Mouse (Mus musculus) left cerebral cortex, adult 18-20 months (tissue): ENCODE data around the gene 2410002F23Rik. TPM values are rescaled to one million over a fixed set of nuclear protein-coding genes. Genes with fewer than 3 reads are reported as not detected.

Source experiments
- total RNA-seq, 2 experiments: library from RNA; stranded (reverse); gene quantifications; 2 replicates each; pipeline ENCODE4 v1.2.3; 2021

2410002F23Rik gene
- total RNA-seq, 2 experiments from 2014 or later: 68.6 to 71.1 TPM

Other genes starting within 250 kb of the 2410002F23Rik start
- not detected for gene Klk1b26, start 234.6 kb upstream of the 2410002F23Rik start, total RNA-seq
- not detected for gene Klk1b27, start 194.4 kb upstream of the 2410002F23Rik start, total RNA-seq
- not detected for gene Klk1b21, start 144.4 kb upstream of the 2410002F23Rik start, total RNA-seq
- not detected for gene Klk1b22, start 134.0 kb upstream of the 2410002F23Rik start, total RNA-seq
- not detected for gene Klk1b16, start 110.0 kb upstream of the 2410002F23Rik start, total RNA-seq
- not detected for gene Klk1b24, start 58.5 kb upstream of the 2410002F23Rik start, total RNA-seq
- not detected for gene Klk1b3, start 48.5 kb upstream of the 2410002F23Rik start, total RNA-seq
- gene Klk1b4, start 39.3 kb upstream of the 2410002F23Rik start, total RNA-seq: not detected
- gene Klk1b5, start 30.8 kb upstream of the 2410002F23Rik start, total RNA-seq: not detected
- not detected for gene Klk1, start 21.4 kb upstream of the 2410002F23Rik start, total RNA-seq
- not detected for gene Gm36864, start 10.5 kb upstream of the 2410002F23Rik start, total RNA-seq
- gene 1700028J19Rik, start within 50 bp of the 2410002F23Rik start, total RNA-seq: 1 to 10 TPM; 1.1 to 1.2 TPM
- not detected for gene Acp4, start 10.7 kb downstream of the 2410002F23Rik start, total RNA-seq
- gene Gm15517, start 14.7 kb downstream of the 2410002F23Rik start, total RNA-seq: not detected
- 1 to 10 TPM; 3.4 to 3.7 TPM for gene Clec11a, start 60.2 kb downstream of the 2410002F23Rik start, total RNA-seq
- 100 to 1,000 TPM; 519 to 589 TPM for gene Shank1, start 63.5 kb downstream of the 2410002F23Rik start, total RNA-seq
- gene Syt3, start 137.4 kb downstream of the 2410002F23Rik start, total RNA-seq: 10 to 100 TPM; 56.6 to 66.2 TPM
- 1 to 10 TPM in 1 of 2 experiments, under 1 TPM in 1; 0.98 to 2.7 TPM for gene 1700008O03Rik, start 139.1 kb downstream of the 2410002F23Rik start, total RNA-seq
- 100 to 1,000 TPM; 284 to 289 TPM for gene Lrrc4b, start 182.3 kb downstream of the 2410002F23Rik start, total RNA-seq
- 1 to 10 TPM; 5.0 to 5.6 TPM for gene Aspdh, start 218.7 kb downstream of the 2410002F23Rik start, total RNA-seq
- 10 to 100 TPM; 76.7 to 77.9 TPM for gene Josd2, start 221.3 kb downstream of the 2410002F23Rik start, total RNA-seq
- gene Emc10, start 249.8 kb downstream of the 2410002F23Rik start, total RNA-seq: 100 to 1,000 TPM; 206 to 210 TPM
- 10 to 100 TPM; 15.1 to 15.5 TPM for gene Fam71e1, start 249.9 kb downstream of the 2410002F23Rik start, total RNA-seq